Comparison of ENCODE assay signal across 28 mouse cellular contexts in the genomic region with DNA sequence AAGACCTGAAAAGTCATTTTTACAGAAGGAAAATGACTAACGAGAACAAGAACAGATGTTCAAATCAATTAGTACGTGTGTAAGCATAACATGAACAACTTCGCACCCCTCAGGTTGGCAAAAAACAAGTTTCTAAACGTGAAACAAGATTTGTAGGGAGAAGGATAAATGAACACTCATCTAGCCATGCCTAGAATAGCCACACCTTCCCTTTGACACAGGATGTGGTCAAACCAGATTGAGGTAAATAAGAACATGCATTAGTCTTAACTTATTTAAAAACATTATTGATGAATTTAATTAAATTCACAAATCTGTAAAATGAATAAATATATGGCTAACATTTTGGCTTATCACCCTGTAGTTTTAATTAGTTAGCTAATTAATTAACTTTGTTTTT. TPM values are rescaled to one million over a fixed set of nuclear protein-coding genes. Genes with fewer than 3 reads are reported as not detected.
"Had no signal": no experiment of that assay in that cellular context is flagged by ENCODE, and none has a peak within 500 bp of the region (broad histone marks: within the 10 kb centered on the region; RNA-seq: fewer than 3 reads in every experiment).

No protein-coding gene starts in this region.

- H3K9ac ChIP-seq: limb, embryonic 12.5 days; limb, embryonic 15.5 days; liver, embryonic 14.5 days; liver, postnatal 0 days; lung, embryonic 14.5 days; midbrain, embryonic 15.5 days; neural tube, embryonic 13.5 days had no signal

- H3K27me3 ChIP-seq: limb, embryonic 12.5 days; limb, embryonic 15.5 days had no signal

- H3K4me3 ChIP-seq: limb, embryonic 12.5 days; limb, embryonic 15.5 days; megakaryocyte, embryonic 14.5 days; midbrain, embryonic 10.5 days; midbrain, embryonic 15.5 days; neural tube, embryonic 13.5 days had no signal

- H3K4me2 ChIP-seq: limb, embryonic 12.5 days; limb, embryonic 15.5 days; liver, embryonic 11.5 days; lung, embryonic 14.5 days; midbrain, embryonic 15.5 days; neural tube, embryonic 13.5 days had no signal

- H3K27ac ChIP-seq: limb, embryonic 12.5 days; limb, embryonic 15.5 days; liver, embryonic 14.5 days; midbrain, embryonic 10.5 days; midbrain, embryonic 15.5 days; neural tube, embryonic 13.5 days had no signal

- DNase-seq: kidney, adult 9 months; kidney, postnatal 14 days; kidney, postnatal 4 days; left cerebral cortex, postnatal 4 days; liver, postnatal 0 days; lung, embryonic 14.5 days; retina, postnatal 1 day; right cerebral cortex, postnatal 25 days; thymus, adult 18-20 months; thymus, postnatal 36 days had no signal

- ATAC-seq: liver, postnatal 0 days; lung, postnatal 0 days; midbrain, embryonic 15.5 days had no signal

- H3K36me3 ChIP-seq: limb, embryonic 12.5 days; limb, embryonic 15.5 days; midbrain, embryonic 10.5 days; midbrain, embryonic 15.5 days; neural tube, embryonic 13.5 days had no signal

- H3K4me1 ChIP-seq: limb, embryonic 12.5 days; limb, embryonic 15.5 days; megakaryocyte, embryonic 14.5 days had no signal

- H3K9me3 ChIP-seq: limb, embryonic 12.5 days; limb, embryonic 15.5 days; megakaryocyte, embryonic 14.5 days; midbrain, embryonic 10.5 days; midbrain, embryonic 15.5 days; neural tube, embryonic 13.5 days had no signal

RNA-seq across cellular contexts. Expression of a gene that starts 35.5 kb away (rescaled TPM):
- total RNA-seq: layer of hippocampus, adult 18-20 months; layer of hippocampus, postnatal 14 days; left cerebral cortex, adult 8-10 months; left cerebral cortex, postnatal 14 days; left cerebral cortex, postnatal 4 days; neutrophil, adult 5-6 weeks had no signal
- polyA plus RNA-seq: kidney, embryonic 16.5 days; limb, embryonic 12.5 days; limb, embryonic 15.5 days; liver, embryonic 11.5 days; liver, embryonic 14.5 days; liver, postnatal 0 days; lung, embryonic 14.5 days; lung, postnatal 0 days; small intestine, adult 2 months; stomach, embryonic 16.5 days; urinary bladder, adult 2 months had no signal
